In genomic region chr14:73098677-73099387, GRCm38 (mm10) we compare ENCODE assay signal across 9 mouse cellular contexts. TPM values are rescaled to one million over a fixed set of nuclear protein-coding genes. Genes with fewer than 3 reads are reported as not detected.
DNase-seq lines count a peak whose midpoint lies in the region; ATAC-seq lines count a peak whose summit lies in the region.
"Had no signal": no experiment of that assay in that cellular context is flagged by ENCODE, and none has a peak within 500 bp of the region (broad histone marks: within the 10 kb centered on the region; RNA-seq: fewer than 3 reads in every experiment).

No protein-coding gene starts in this region.

- H3K4me3 ChIP-seq in limb, embryonic 10.5 days = no peak overlapping the region
- H3K4me3 ChIP-seq in neural tube, embryonic 11.5 days (ENCODE audit: low read depth, low read length) = no peak overlapping the region
- H3K4me3 ChIP-seq: lung, embryonic 15.5 days had no signal

- no peak overlapping the region for H3K9ac ChIP-seq in neural tube, embryonic 11.5 days (ENCODE audit: low read length)
- H3K9ac ChIP-seq: lung, embryonic 15.5 days had no signal

- peaks cover 16% of the 10 kb centered on the region for H3K4me1 ChIP-seq in limb, embryonic 10.5 days
- H3K4me1 ChIP-seq in neural tube, embryonic 11.5 days (ENCODE audit: control insufficient read depth, insufficient read depth, low read length) = no peaks in the 10 kb centered on the region

- WGBS in limb, embryonic 10.5 days = 48% methylated on average over 10 of the region's 10 CpGs
- WGBS in neural tube, embryonic 11.5 days = 49% methylated on average over 10 of the region's 10 CpGs

- H3K27ac ChIP-seq in limb, embryonic 10.5 days = no peak overlapping the region
- no peak overlapping the region for H3K27ac ChIP-seq in neural tube, embryonic 11.5 days (ENCODE audit: low read depth, low read length)
- H3K27ac ChIP-seq: lung, embryonic 15.5 days had no signal

- H3K4me2 ChIP-seq in neural tube, embryonic 11.5 days (ENCODE audit: low read depth) = no peak overlapping the region
- H3K4me2 ChIP-seq: lung, embryonic 15.5 days had no signal

- no peaks in the 10 kb centered on the region for H3K9me3 ChIP-seq in limb, embryonic 10.5 days (replicated peaks)
- no peaks in the 10 kb centered on the region for H3K9me3 ChIP-seq in neural tube, embryonic 11.5 days (ENCODE audit: control insufficient read depth, low read length)
- H3K9me3 ChIP-seq: lung, embryonic 15.5 days had no signal

- ATAC-seq in neural tube, embryonic 11.5 days (ENCODE audit: insufficient read depth, low FRiP score, low TSS enrichment) = no peak

- DNase-seq in heart, adult 18-20 months = peak; percentile 31 to 65
- DNase-seq in heart, adult 9 months (ENCODE audit: low spot score in 2 of 2) = no peak
- DNase-seq in A20 (ENCODE audit: low read depth, low spot score) (peak; percentile 70), R1 (ENCODE audit: low read depth, low spot score) (peak; percentile 72)
- DNase-seq in embryo, embryonic 9.5 days (ENCODE audit: extremely low spot score) = peak; percentile 54
- DNase-seq in limb, embryonic 10.5 days (ENCODE audit: low spot score) = peak; percentile 82
- DNase-seq in neural tube, embryonic 11.5 days (ENCODE audit: low spot score) = peak; percentile 81
- no peak for DNase-seq in urinary bladder, postnatal 10 days (ENCODE audit: low spot score)

- H3K36me3 ChIP-seq in limb, embryonic 10.5 days = no peaks in the 10 kb centered on the region
- H3K36me3 ChIP-seq in neural tube, embryonic 11.5 days (ENCODE audit: control insufficient read depth, insufficient read depth, low read length) = no peaks in the 10 kb centered on the region
- H3K36me3 ChIP-seq: lung, embryonic 15.5 days had no signal

- H3K27me3 ChIP-seq in limb, embryonic 10.5 days (ENCODE audit: low read depth, poor library complexity, severe bottlenecking) = peaks cover 51% of the 10 kb centered on the region
- H3K27me3 ChIP-seq in neural tube, embryonic 11.5 days (ENCODE audit: control insufficient read depth, insufficient read depth, low read length) = no peaks in the 10 kb centered on the region

RNA-seq across cellular contexts. Expression of gene Rcbtb2, which starts 24.0 kb away (rescaled TPM):
- total RNA-seq in heart, adult 18-20 months (2021) = 10 to 100 TPM; 21.9 to 23.7 TPM
- polyA plus RNA-seq in limb, embryonic 10.5 days (2016; fragmentation: Nextera tagmentation; extraction: Ambion mirVana) = 202 and 208 TPM in 2 replicates
- polyA plus RNA-seq in neural tube, embryonic 11.5 days (2014; fragmentation: Nextera tagmentation; extraction: Ambion mirVana) = 156 and 167 TPM in 2 replicates

RNA-seq across cellular contexts. Expression of gene Cysltr2, which starts 49.9 kb away (rescaled TPM):
- total RNA-seq in heart, adult 18-20 months (2021) = under 1 TPM in 1 of 2 experiments, not detected in 1; 0.72 TPM
- polyA plus RNA-seq in limb, embryonic 10.5 days (2016; fragmentation: Nextera tagmentation; extraction: Ambion mirVana) = not detected in 2 replicates
- 0.28 TPM in 1 of 2 replicates, not detected in the other for polyA plus RNA-seq in neural tube, embryonic 11.5 days (2014; fragmentation: Nextera tagmentation; extraction: Ambion mirVana)

Comparison
In these comparisons a context has a peak if more than half of its experiments do, and no peak if none do; other contexts are left out.
1. DNase-seq: peak in heart, adult 18-20 months (2 of 2), A20 (single experiment), R1 (single experiment), embryo, embryonic 9.5 days (single experiment), limb, embryonic 10.5 days (single experiment) and neural tube, embryonic 11.5 days (single experiment); none in heart, adult 9 months (0 of 2) and urinary bladder, postnatal 10 days (single experiment).